20 mouse cellular contexts compared by ENCODE assay signal in the genomic region with DNA sequence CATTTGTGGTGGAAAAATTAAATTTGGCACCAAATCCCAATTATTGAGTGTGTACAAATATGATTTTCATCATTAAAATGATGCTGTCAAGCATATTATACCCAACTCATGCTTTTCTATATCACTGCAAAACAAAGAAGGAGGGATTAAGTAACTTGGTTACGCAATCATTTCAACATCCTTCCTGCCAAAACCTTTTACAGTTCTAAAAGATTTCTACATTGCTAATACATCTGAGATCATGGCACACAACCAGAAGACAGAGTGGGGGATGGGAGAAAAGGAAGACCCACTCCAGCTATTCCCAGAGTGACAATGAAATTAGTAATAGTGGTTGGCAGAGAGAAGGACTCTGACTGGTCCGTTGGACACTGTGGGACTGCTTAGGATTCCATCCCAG.
DNase-seq lines count a peak whose midpoint lies in the region; ATAC-seq and TF ChIP-seq lines count a peak whose summit lies in the region.
"Had no signal": no experiment of that assay in that cellular context is flagged by ENCODE, and none has a peak within 500 bp of the region (broad histone marks: within the 10 kb centered on the region; RNA-seq: fewer than 3 reads in every experiment).

No protein-coding gene starts in this region.

- no peaks in the 10 kb centered on the region for H3K27me3 ChIP-seq in forebrain, embryonic 13.5 days
- no peaks in the 10 kb centered on the region for H3K27me3 ChIP-seq in forebrain, embryonic 16.5 days (replicated peaks; ENCODE audit: control insufficient read depth, insufficient read depth, low read length)
- no peaks in the 10 kb centered on the region for H3K27me3 ChIP-seq in lung, embryonic 16.5 days (ENCODE audit: control insufficient read depth, insufficient read depth, low read depth, low read length)
- no peaks in the 10 kb centered on the region for H3K27me3 ChIP-seq in C2C12 (ENCODE audit: control insufficient read depth, insufficient read depth, insufficient read length)
- H3K27me3 ChIP-seq: heart, embryonic 12.5 days; hindbrain, embryonic 15.5 days had no signal

- 0 out of 2 replicates have a peak, but pooled peaks have one; percentile 13 for ATAC-seq in forebrain, embryonic 13.5 days
- ATAC-seq in forebrain, embryonic 16.5 days = no peak
- ATAC-seq in lung, embryonic 16.5 days (ENCODE audit: low read depth) = peak; percentile 69
- peak; percentile 39; the same call in 1 of the 2 replicates for ATAC-seq in megakaryocyte progenitor cell, adult 5-6 weeks (replicated peaks; ENCODE audit: poor library complexity)

- H3K4me3 ChIP-seq in forebrain, embryonic 13.5 days = no peak overlapping the region
- H3K4me3 ChIP-seq in forebrain, embryonic 16.5 days (replicated peaks; ENCODE audit: low read length) = no peak overlapping the region
- H3K4me3 ChIP-seq in lung, embryonic 16.5 days (ENCODE audit: low read length) = no peak overlapping the region
- no peak overlapping the region for H3K4me3 ChIP-seq in C2C12 (ENCODE audit: insufficient read depth, poor library complexity, severe bottlenecking)
- H3K4me3 ChIP-seq: embryonic facial prominence, embryonic 13.5 days; forebrain, embryonic 12.5 days; heart, adult 2 months; heart, embryonic 12.5 days; hindbrain, embryonic 10.5 days; hindbrain, embryonic 15.5 days had no signal

- no peaks in the 10 kb centered on the region for H3K79me3 ChIP-seq in C2C12 (ENCODE audit: low read depth)

- H3K36me3 ChIP-seq in forebrain, embryonic 13.5 days (ENCODE audit: poor library complexity, severe bottlenecking) = no peaks in the 10 kb centered on the region
- H3K36me3 ChIP-seq in forebrain, embryonic 16.5 days (ENCODE audit: control insufficient read depth, insufficient read depth) = no peaks in the 10 kb centered on the region
- H3K36me3 ChIP-seq in lung, embryonic 16.5 days (ENCODE audit: control insufficient read depth, insufficient read depth, low read length) = no peaks in the 10 kb centered on the region
- H3K36me3 ChIP-seq in C2C12 (ENCODE audit: control insufficient read depth, insufficient read depth) = no peaks in the 10 kb centered on the region
- H3K36me3 ChIP-seq: embryonic facial prominence, embryonic 13.5 days; forebrain, embryonic 12.5 days; heart, embryonic 12.5 days; hindbrain, embryonic 10.5 days; hindbrain, embryonic 15.5 days had no signal

- no peaks in the 10 kb centered on the region for H3K9me3 ChIP-seq in forebrain, embryonic 13.5 days (replicated peaks)
- H3K9me3 ChIP-seq in forebrain, embryonic 16.5 days (ENCODE audit: control insufficient read depth, low read length) = no peaks in the 10 kb centered on the region
- no peaks in the 10 kb centered on the region for H3K9me3 ChIP-seq in lung, embryonic 16.5 days (ENCODE audit: control insufficient read depth, low read length)
- H3K9me3 ChIP-seq: embryonic facial prominence, embryonic 13.5 days; forebrain, embryonic 12.5 days; heart, embryonic 12.5 days; hindbrain, embryonic 10.5 days; hindbrain, embryonic 15.5 days had no signal

- no peak overlapping the region for H3K4me2 ChIP-seq in forebrain, embryonic 13.5 days
- no peak overlapping the region for H3K4me2 ChIP-seq in forebrain, embryonic 16.5 days (ENCODE audit: low read length)
- no peak overlapping the region for H3K4me2 ChIP-seq in lung, embryonic 16.5 days (ENCODE audit: low read depth, low read length)
- H3K4me2 ChIP-seq: embryonic facial prominence, embryonic 13.5 days; forebrain, embryonic 12.5 days; heart, embryonic 12.5 days; hindbrain, embryonic 15.5 days had no signal

- no peak for DNase-seq in lung, postnatal 25 days (ENCODE audit: low spot score)
- no peak for DNase-seq in heart, adult 9 months (ENCODE audit: low spot score in 2 of 2)
- DNase-seq in left cerebral cortex, adult 18-20 months (ENCODE audit: low spot score in 2 of 2) = no peak
- DNase-seq: adrenal gland, adult 8-10 months; adrenal gland, postnatal 36 days; cerebellum, adult 11 months; cerebellum, adult 9-10 months; cerebellum, postnatal 25 days; gastrocnemius, postnatal 10 days; heart, adult 2 months had no signal

- no peak overlapping the region for H3K27ac ChIP-seq in forebrain, embryonic 13.5 days
- no peak overlapping the region for H3K27ac ChIP-seq in forebrain, embryonic 16.5 days (ENCODE audit: low read length)
- H3K27ac ChIP-seq in lung, embryonic 16.5 days (ENCODE audit: low read length) = no peak overlapping the region
- H3K27ac ChIP-seq: embryonic facial prominence, embryonic 13.5 days; forebrain, embryonic 12.5 days; heart, adult 2 months; hindbrain, embryonic 10.5 days; hindbrain, embryonic 15.5 days had no signal

- WGBS in forebrain, embryonic 13.5 days = 73% methylated on average over 2 of the region's 2 CpGs
- 66% methylated on average over 2 of the region's 2 CpGs for WGBS in forebrain, embryonic 16.5 days
- WGBS in lung, embryonic 16.5 days = 59% methylated on average over 2 of the region's 2 CpGs

- peaks cover 8% of the 10 kb centered on the region for H3K4me1 ChIP-seq in forebrain, embryonic 13.5 days
- H3K4me1 ChIP-seq in forebrain, embryonic 16.5 days (replicated peaks; ENCODE audit: control insufficient read depth, insufficient read depth, low read length) = no peaks in the 10 kb centered on the region
- H3K4me1 ChIP-seq in lung, embryonic 16.5 days (replicated peaks; ENCODE audit: control insufficient read depth, insufficient read depth, low read length) = peaks cover 3% of the 10 kb centered on the region; the same call in 1 of the 2 replicates
- H3K4me1 ChIP-seq: forebrain, embryonic 12.5 days; heart, embryonic 12.5 days had no signal

- no peaks in the 10 kb centered on the region for H3K79me2 ChIP-seq in C2C12 (ENCODE audit: control insufficient read depth, insufficient read depth)

- no peak for TF ChIP-seq CTCF in C2C12 (IDR thresholded peaks at IDR 0.05; ENCODE audit: control insufficient read depth, insufficient read depth, insufficient read length)

- no peak overlapping the region for H3ac ChIP-seq in C2C12 (ENCODE audit: control insufficient read depth, insufficient read length, low read depth)

- H3K9ac ChIP-seq in forebrain, embryonic 13.5 days = no peak overlapping the region
- H3K9ac ChIP-seq in forebrain, embryonic 16.5 days (replicated peaks; ENCODE audit: low read depth, low read length) = no peak overlapping the region
- H3K9ac ChIP-seq in lung, embryonic 16.5 days (ENCODE audit: low read length) = no peak overlapping the region
- H3K9ac ChIP-seq: embryonic facial prominence, embryonic 13.5 days; forebrain, embryonic 12.5 days; heart, embryonic 12.5 days; hindbrain, embryonic 15.5 days had no signal

TF ChIP-seq in C2C12, 6 proteins besides CTCF, POLR2A, EP300 and RAD21:
- no peak for TF ChIP-seq MYOG (IDR thresholded peaks at IDR 0.05; ENCODE audit: control insufficient read depth, extremely low read depth, insufficient read length)
- TF ChIP-seq USF1 (IDR thresholded peaks at IDR 0.05; ENCODE audit: low read depth) = no peak
- no peak for TF ChIP-seq MYOD1 (IDR thresholded peaks at IDR 0.05; ENCODE audit: control insufficient read depth, insufficient read length, low read depth)
- TF ChIP-seq CEBPB (IDR thresholded peaks at IDR 0.05; ENCODE audit: low read depth) = peak; percentile 69
- no peak for TF ChIP-seq MAX (IDR thresholded peaks at IDR 0.05)
- TF ChIP-seq FOSL1 (IDR thresholded peaks at IDR 0.05; ENCODE audit: insufficient read depth, low read length, poor library complexity, severe bottlenecking) = no peak
